Mouse (Mus musculus): ENCODE data around the gene Macc1. TPM values are rescaled to one million over a fixed set of nuclear protein-coding genes. Genes with fewer than 3 reads are reported as not detected.

The Macc1 gene
- polyA plus RNA-seq, 1 experiment from 2014 or later = 0.32 TPM

DNA sequence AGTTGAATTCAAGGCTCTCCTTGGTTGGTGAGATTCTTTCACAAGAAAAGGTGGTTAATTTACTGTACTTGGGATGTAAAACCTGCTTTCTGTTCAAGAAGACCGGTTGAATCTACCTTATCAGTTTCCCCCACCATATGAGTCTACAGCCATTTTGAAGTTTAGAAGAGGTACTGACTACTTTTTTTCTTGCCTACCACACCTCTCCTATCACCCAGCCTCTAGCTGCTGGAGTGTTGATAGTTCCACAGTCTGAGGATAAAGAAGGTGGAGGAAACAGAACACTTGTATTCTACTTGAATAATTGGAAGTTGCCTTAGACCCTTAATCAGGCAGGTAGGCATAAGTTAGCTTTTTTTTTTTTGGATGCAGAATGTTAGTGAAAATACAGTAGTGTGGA, 88.2 kb downstream of the Macc1 start:
- Histone ChIP-seq H3K27ac (ENCODE audit: low read depth, low read length) (no peak overlapping the region), H3K9me3 (ENCODE audit: control insufficient read depth, low read length) (no peaks in the 10 kb centered on the region), H3K9ac (ENCODE audit: low read depth, low read length) (no peak overlapping the region), H3K36me3 (ENCODE audit: control insufficient read depth, insufficient read depth, low read length) (no peaks in the 10 kb centered on the region), H3K4me3 (ENCODE audit: low read depth, low read length) (no peak overlapping the region), H3K4me2 (replicated peaks; ENCODE audit: low read depth, low read length) (no peak overlapping the region), H3K4me1 (replicated peaks; ENCODE audit: control insufficient read depth, insufficient read depth, low read length) (no peaks in the 10 kb centered on the region), H3K27me3 (ENCODE audit: control insufficient read depth, insufficient read depth, low read length) (no peaks in the 10 kb centered on the region)
- ATAC-seq (ENCODE audit: low FRiP score) (no peak), DNase-seq (ENCODE audit: low spot score) (no peak)
- WGBS = 84% methylated on average over 1 of the region's 1 CpGs

DNA sequence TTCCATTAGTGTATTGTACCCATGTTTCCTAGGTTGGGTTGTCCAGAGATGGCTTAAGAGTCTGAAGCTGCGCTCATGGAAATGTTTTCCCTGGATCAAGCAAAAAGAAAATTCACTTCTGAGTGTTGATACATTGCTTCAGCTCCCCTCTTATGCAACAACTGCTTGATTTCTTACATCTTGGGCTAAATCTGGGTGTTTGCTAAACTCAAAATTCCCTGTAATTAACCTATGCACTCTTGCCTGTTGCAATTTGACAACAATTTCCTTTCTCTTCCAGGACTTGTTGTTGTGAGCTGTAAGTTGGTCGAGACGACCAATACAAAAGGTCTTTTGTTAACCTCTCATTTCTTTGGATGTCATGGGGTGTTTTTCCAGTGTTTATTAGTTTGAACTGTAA, 88.7 kb downstream of the Macc1 start:
- DNase-seq (ENCODE audit: low spot score) (no peak), ATAC-seq (ENCODE audit: low FRiP score) (no peak)
- Histone ChIP-seq H3K9me3 (ENCODE audit: control insufficient read depth, low read length) (no peaks in the 10 kb centered on the region), H3K4me2 (replicated peaks; ENCODE audit: low read depth, low read length) (no peak overlapping the region), H3K27me3 (ENCODE audit: control insufficient read depth, insufficient read depth, low read length) (no peaks in the 10 kb centered on the region), H3K36me3 (ENCODE audit: control insufficient read depth, insufficient read depth, low read length) (no peaks in the 10 kb centered on the region), H3K4me1 (replicated peaks; ENCODE audit: control insufficient read depth, insufficient read depth, low read length) (no peaks in the 10 kb centered on the region), H3K4me3 (ENCODE audit: low read depth, low read length) (no peak overlapping the region), H3K9ac (ENCODE audit: low read depth, low read length) (no peak overlapping the region), H3K27ac (ENCODE audit: low read depth, low read length) (no peak overlapping the region)
- WGBS = 46% methylated on average over 3 of the region's 3 CpGs

DNA sequence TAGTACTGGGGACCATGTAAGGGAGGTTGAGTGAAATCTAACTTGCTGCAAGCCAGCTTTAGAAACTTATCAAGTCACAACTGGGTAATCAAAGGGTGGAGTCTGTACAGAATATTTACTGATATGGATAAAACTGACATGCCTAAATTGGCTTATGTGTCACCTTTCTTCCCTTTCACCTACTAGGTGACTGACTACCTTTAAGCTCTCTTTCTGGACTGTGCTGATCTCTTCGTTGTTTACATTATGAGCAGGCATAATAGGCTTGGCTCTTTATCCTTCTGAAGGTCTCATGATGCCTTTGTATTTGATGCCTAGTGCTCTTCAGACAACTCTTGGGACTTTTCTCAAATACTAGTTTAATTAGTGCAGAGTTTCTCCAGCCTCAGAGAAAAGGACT, 90.7 kb downstream of the Macc1 start:
- ATAC-seq (ENCODE audit: low FRiP score) = no peak
- 81% methylated on average over 1 of the region's 1 CpGs for WGBS
- no peak overlapping the region for H3K4me2 ChIP-seq (replicated peaks; ENCODE audit: low read depth, low read length)
- H3K27ac ChIP-seq (ENCODE audit: low read depth, low read length) = no peak overlapping the region
- no peak overlapping the region for H3K4me3 ChIP-seq (ENCODE audit: low read depth, low read length)
- no peaks in the 10 kb centered on the region for H3K4me1 ChIP-seq (replicated peaks; ENCODE audit: control insufficient read depth, insufficient read depth, low read length)
- H3K9me3 ChIP-seq (ENCODE audit: control insufficient read depth, low read length) = no peaks in the 10 kb centered on the region
- no peak for DNase-seq (ENCODE audit: low spot score)
- H3K27me3 ChIP-seq (ENCODE audit: control insufficient read depth, insufficient read depth, low read length) = no peaks in the 10 kb centered on the region
- H3K36me3 ChIP-seq (ENCODE audit: control insufficient read depth, insufficient read depth, low read length) = no peaks in the 10 kb centered on the region
- no peak overlapping the region for H3K9ac ChIP-seq (ENCODE audit: low read depth, low read length)

DNA sequence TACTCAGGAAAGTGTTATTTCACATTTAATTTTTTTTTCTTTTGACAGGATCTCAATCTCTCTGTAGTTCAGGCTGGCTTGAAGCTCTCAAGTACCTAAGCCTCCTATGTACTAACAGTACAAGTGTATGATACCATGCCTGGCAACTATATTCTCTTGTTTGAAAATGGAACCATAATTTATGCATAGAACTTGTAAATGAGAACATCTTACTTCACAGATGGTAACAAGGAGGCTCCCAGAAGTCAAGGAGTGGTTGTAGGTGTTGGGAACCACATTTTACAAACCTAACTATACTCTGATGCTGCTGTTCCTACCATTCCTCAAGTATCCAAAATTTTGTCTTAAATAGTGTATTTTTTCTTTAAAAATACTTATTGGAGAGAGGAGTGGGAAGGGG, 96.5 kb downstream of the Macc1 start:
- no peaks in the 10 kb centered on the region for H3K36me3 ChIP-seq (ENCODE audit: control insufficient read depth, insufficient read depth, low read length)
- H3K4me2 ChIP-seq (replicated peaks; ENCODE audit: low read depth, low read length) = no peak overlapping the region
- DNase-seq (ENCODE audit: low spot score) (no peak), ATAC-seq (ENCODE audit: low FRiP score) (no peak)
- H3K27ac ChIP-seq (ENCODE audit: low read depth, low read length) = no peak overlapping the region
- H3K27me3 ChIP-seq (ENCODE audit: control insufficient read depth, insufficient read depth, low read length) = no peaks in the 10 kb centered on the region
- no peaks in the 10 kb centered on the region for H3K9me3 ChIP-seq (ENCODE audit: control insufficient read depth, low read length)
- no peak overlapping the region for H3K9ac ChIP-seq (ENCODE audit: low read depth, low read length)
- no peak overlapping the region for H3K4me3 ChIP-seq (ENCODE audit: low read depth, low read length)
- no peaks in the 10 kb centered on the region for H3K4me1 ChIP-seq (replicated peaks; ENCODE audit: control insufficient read depth, insufficient read depth, low read length)

DNA sequence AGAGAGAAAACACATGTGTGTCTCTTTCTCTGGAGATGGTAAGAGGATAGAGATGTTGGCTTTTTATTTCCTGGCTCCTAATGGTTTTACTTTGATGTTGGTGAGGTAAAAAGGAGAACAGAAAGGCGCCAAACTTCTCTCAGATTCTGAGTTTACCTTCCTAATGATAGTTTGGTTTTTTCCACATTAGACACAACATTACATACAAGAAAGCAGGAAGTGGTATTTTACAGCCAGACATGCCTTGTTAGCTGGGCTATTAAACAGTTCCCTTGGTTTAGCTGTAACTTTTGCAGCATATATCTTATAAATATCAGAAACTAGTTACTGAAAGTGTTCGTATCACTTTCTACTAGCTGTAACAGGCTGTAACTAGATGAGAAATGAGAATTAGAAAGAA, 96.9 kb downstream of the Macc1 start:
- ATAC-seq (ENCODE audit: low FRiP score) (no peak), DNase-seq (ENCODE audit: low spot score) (no peak)
- no peak overlapping the region for H3K27ac ChIP-seq (ENCODE audit: low read depth, low read length)
- no peaks in the 10 kb centered on the region for H3K27me3 ChIP-seq (ENCODE audit: control insufficient read depth, insufficient read depth, low read length)
- H3K9me3 ChIP-seq (ENCODE audit: control insufficient read depth, low read length) = no peaks in the 10 kb centered on the region
- no peak overlapping the region for H3K9ac ChIP-seq (ENCODE audit: low read depth, low read length)
- WGBS = 83% methylated on average over 2 of the region's 2 CpGs
- no peak overlapping the region for H3K4me2 ChIP-seq (replicated peaks; ENCODE audit: low read depth, low read length)
- H3K36me3 ChIP-seq (ENCODE audit: control insufficient read depth, insufficient read depth, low read length) = no peaks in the 10 kb centered on the region
- no peaks in the 10 kb centered on the region for H3K4me1 ChIP-seq (replicated peaks; ENCODE audit: control insufficient read depth, insufficient read depth, low read length)
- H3K4me3 ChIP-seq (ENCODE audit: low read depth, low read length) = no peak overlapping the region

DNA sequence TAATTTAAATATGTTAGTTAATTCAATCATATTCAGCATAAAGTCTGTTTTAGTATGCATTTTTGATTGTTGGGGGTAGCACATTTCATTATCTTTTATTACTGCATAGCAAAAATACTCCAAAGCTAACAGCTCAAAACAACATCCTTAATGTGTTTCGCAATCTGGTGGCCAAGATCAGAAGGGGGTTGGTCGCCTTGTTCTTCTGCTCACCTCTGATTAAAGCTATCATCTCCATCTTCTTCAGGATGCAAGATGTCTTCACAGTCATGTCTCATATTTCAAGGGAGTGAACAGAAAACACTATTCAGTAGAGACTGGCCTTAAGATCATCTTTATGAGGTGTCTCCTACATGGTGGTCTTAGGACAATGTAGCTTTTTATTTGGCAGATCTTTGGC, 97.9 kb downstream of the Macc1 start:
- Histone ChIP-seq H3K9ac (ENCODE audit: low read depth, low read length) (no peak overlapping the region), H3K27ac (ENCODE audit: low read depth, low read length) (no peak overlapping the region), H3K4me3 (ENCODE audit: low read depth, low read length) (no peak overlapping the region), H3K27me3 (ENCODE audit: control insufficient read depth, insufficient read depth, low read length) (no peaks in the 10 kb centered on the region), H3K9me3 (ENCODE audit: control insufficient read depth, low read length) (no peaks in the 10 kb centered on the region), H3K4me2 (replicated peaks; ENCODE audit: low read depth, low read length) (no peak overlapping the region), H3K36me3 (ENCODE audit: control insufficient read depth, insufficient read depth, low read length) (no peaks in the 10 kb centered on the region), H3K4me1 (replicated peaks; ENCODE audit: control insufficient read depth, insufficient read depth, low read length) (no peaks in the 10 kb centered on the region)
- WGBS = 83% methylated on average over 2 of the region's 2 CpGs
- DNase-seq (ENCODE audit: low spot score) (no peak), ATAC-seq (ENCODE audit: low FRiP score) (no peak)

DNA sequence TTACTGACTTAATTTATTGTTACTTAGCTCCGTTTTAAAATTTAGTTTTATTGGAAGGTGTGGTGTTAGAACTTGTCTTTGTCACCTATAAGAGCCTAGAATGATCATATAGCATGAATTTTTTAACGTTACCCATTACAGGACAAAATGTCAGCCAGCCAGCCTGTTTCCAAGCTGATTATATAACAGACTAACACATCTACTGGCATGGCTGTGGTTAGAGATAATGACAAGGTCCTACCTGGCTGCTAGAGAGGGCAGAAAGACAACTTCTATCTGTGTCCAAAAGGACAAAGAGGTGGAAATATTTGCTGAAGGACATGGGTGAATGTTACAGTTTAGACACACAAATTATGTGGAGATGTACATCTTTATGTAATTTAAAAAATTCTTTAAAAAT, 101.8 kb downstream of the Macc1 start:
- Histone ChIP-seq H3K4me1 (replicated peaks; ENCODE audit: control insufficient read depth, insufficient read depth, low read length) (no peaks in the 10 kb centered on the region), H3K4me3 (ENCODE audit: low read depth, low read length) (no peak overlapping the region), H3K9me3 (ENCODE audit: control insufficient read depth, low read length) (no peaks in the 10 kb centered on the region), H3K36me3 (ENCODE audit: control insufficient read depth, insufficient read depth, low read length) (no peaks in the 10 kb centered on the region), H3K9ac (ENCODE audit: low read depth, low read length) (no peak overlapping the region), H3K27ac (ENCODE audit: low read depth, low read length) (no peak overlapping the region), H3K27me3 (ENCODE audit: control insufficient read depth, insufficient read depth, low read length) (no peaks in the 10 kb centered on the region), H3K4me2 (replicated peaks; ENCODE audit: low read depth, low read length) (no peak overlapping the region)
- DNase-seq (ENCODE audit: low spot score) (no peak), ATAC-seq (ENCODE audit: low FRiP score) (no peak)
- whole genome bisulfite sequencing = 86% methylated on average over 2 of the region's 2 CpGs

DNA sequence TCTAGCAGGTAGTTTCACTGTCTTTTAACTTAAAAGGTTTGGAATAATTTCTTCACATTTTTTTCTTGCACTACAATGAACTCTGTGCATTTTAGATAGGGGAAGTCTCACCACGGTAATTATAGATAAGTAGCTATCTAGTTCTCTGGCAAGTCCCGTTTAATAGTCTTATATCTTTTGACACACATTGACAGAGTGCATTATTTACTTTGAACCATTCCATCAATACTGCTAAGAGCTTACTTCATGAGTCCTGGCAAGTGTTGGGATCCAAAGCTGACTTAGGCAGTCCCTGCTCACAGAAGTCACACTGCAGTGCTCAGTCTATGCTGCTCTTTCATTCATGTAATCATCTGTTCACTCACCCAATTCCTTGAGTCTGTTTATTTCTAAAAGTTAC, 111.7 kb downstream of the Macc1 start:
- 91% methylated on average over 2 of the region's 2 CpGs for WGBS

DNA sequence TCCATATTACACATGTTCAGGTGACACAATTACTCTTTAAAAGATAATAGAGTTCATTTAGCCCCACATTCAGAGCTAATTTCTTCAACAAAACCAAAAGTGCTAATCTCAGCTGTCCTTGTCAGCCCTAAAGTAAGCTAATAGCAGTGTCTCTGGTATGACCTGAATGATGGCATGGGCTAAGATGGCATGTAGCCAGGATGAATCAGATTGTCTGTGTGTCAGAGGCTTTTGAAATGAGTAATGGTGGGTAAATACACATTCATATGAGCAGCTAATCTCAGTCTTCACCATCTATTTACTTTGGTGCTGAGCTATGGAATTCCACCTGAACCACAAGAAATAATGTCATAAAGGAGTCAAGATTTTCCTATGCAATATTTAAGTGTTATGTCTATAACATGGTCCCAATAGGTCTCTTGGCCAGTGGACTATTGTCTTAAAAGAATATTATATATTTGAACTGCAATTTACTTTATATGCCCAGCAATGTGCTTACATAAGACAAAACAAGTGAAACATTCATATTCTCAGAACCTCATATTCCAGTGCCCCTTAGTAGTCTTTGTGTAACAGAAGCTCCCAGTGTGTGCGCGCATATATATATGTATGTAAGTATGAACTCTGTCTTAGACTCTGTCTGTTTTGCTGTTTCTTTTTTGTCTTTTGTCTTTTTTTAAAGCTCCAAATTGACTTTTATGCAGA, 112.3 kb downstream of the Macc1 start:
- DNase-seq (ENCODE audit: low spot score) (no peak), ATAC-seq (ENCODE audit: low FRiP score) (peak; percentile 31; the same call in 1 of the 2 replicates)
- Histone ChIP-seq H3K27ac (ENCODE audit: low read depth, low read length) (no peak overlapping the region), H3K4me2 (replicated peaks; ENCODE audit: low read depth, low read length) (no peak overlapping the region), H3K36me3 (ENCODE audit: control insufficient read depth, insufficient read depth, low read length) (no peaks in the 10 kb centered on the region), H3K4me3 (ENCODE audit: low read depth, low read length) (no peak overlapping the region), H3K9ac (ENCODE audit: low read depth, low read length) (no peak overlapping the region), H3K9me3 (ENCODE audit: control insufficient read depth, low read length) (no peaks in the 10 kb centered on the region), H3K4me1 (replicated peaks; ENCODE audit: control insufficient read depth, insufficient read depth, low read length) (no peaks in the 10 kb centered on the region), H3K27me3 (ENCODE audit: control insufficient read depth, insufficient read depth, low read length) (no peaks in the 10 kb centered on the region)
- WGBS = 96% methylated on average over 2 of the region's 2 CpGs

More for the DNA sequence above, 111.7 kb downstream of the Macc1 start:
- no peaks in the 10 kb centered on the region for H3K4me1 ChIP-seq (replicated peaks; ENCODE audit: control insufficient read depth, insufficient read depth, low read length)
- DNase-seq (ENCODE audit: low spot score) (no peak), ATAC-seq (ENCODE audit: low FRiP score) (no peak)
- H3K36me3 ChIP-seq (ENCODE audit: control insufficient read depth, insufficient read depth, low read length) = no peaks in the 10 kb centered on the region
- no peak overlapping the region for H3K27ac ChIP-seq (ENCODE audit: low read depth, low read length)
- no peak overlapping the region for H3K4me3 ChIP-seq (ENCODE audit: low read depth, low read length)
- no peaks in the 10 kb centered on the region for H3K27me3 ChIP-seq (ENCODE audit: control insufficient read depth, insufficient read depth, low read length)
- no peak overlapping the region for H3K4me2 ChIP-seq (replicated peaks; ENCODE audit: low read depth, low read length)
- H3K9me3 ChIP-seq (ENCODE audit: control insufficient read depth, low read length) = no peaks in the 10 kb centered on the region
- no peak overlapping the region for H3K9ac ChIP-seq (ENCODE audit: low read depth, low read length)

Measured in hindbrain, embryonic 11.5 days (tissue).